Mouse (Mus musculus) forebrain, embryonic 15.5 days (tissue): ENCODE data around the gene Mtus2. TPM values are rescaled to one million over a fixed set of nuclear protein-coding genes. Genes with fewer than 3 reads are reported as not detected.

Source experiments
- ATAC-seq: fragments of 200-750 bp; cut with Nextera tagmentation; replicated peaks from 2 replicates; pipeline ENCODE4 v1.8.0; 2017; ENCODE audit warnings: mild to moderate bottlenecking, moderate TSS enrichment, moderate library complexity
- H3K27ac ChIP-seq: fragments of 300-500 bp; sonication (generic); replicated peaks from 2 replicates; pipeline ENCODE4 v1.5.1; 2015; ENCODE audit warnings: mild to moderate bottlenecking, inconsistent platforms
- H3K27me3 ChIP-seq: fragments of 300-500 bp; sonication (generic); 2 replicates; pipeline ENCODE4 v1.6.1; 2015; ENCODE audit warnings: inconsistent platforms
- H3K36me3 ChIP-seq: fragments of 300-500 bp; sonication (generic); 2 replicates; pipeline ENCODE4 v1.6.1; 2015; ENCODE audit warnings: mild to moderate bottlenecking, inconsistent platforms
- H3K4me1 ChIP-seq: fragments of 300-500 bp; sonication (generic); 2 replicates; pipeline ENCODE4 v1.6.1; 2015; ENCODE audit warnings: inconsistent platforms
- H3K4me2 ChIP-seq: fragments of 300-500 bp; sonication (generic); replicated peaks from 2 replicates; pipeline ENCODE4 v1.6.1; 2015; ENCODE audit warnings: mild to moderate bottlenecking, inconsistent platforms
- H3K4me3 ChIP-seq: fragments of 300-500 bp; sonication (generic); 2 replicates; pipeline ENCODE4 v1.5.1; 2015; ENCODE audit warnings: mild to moderate bottlenecking, inconsistent platforms
- H3K9ac ChIP-seq: fragments of 300-500 bp; sonication (generic); replicated peaks from 2 replicates; pipeline ENCODE4 v1.6.1; 2015; ENCODE audit warnings: mild to moderate bottlenecking, inconsistent platforms
- H3K9me3 ChIP-seq: fragments of 300-500 bp; sonication (generic); 2 replicates; pipeline ENCODE4 v1.6.1; 2016; ENCODE audit warnings: inconsistent platforms
- WGBS: fragments of 180-500 bp; shearing (Covaris S2); methylation state at CpG from one replicate; pipeline ENCODE4 v1.1.7; 2015; ENCODE audit warnings: mixed read lengths; 5-methylcytosine and 5-hydroxymethylcytosine counted together
- polyA plus RNA-seq: library from polyadenylated mRNA; unstranded; fragments of >200 nt; fragmentation: Nextera tagmentation; extraction: Ambion mirVana; gene quantifications from 2 replicates; pipeline ENCODE4 v1.2.1, GENCODE M21; 2015

Gene Mtus2
- polyA plus RNA-seq, 1 experiment from 2014 or later: 20.0 TPM

- no peaks in the 10 kb centered on the region for H3K36me3 ChIP-seq
- no peak overlapping the region for H3K4me2 ChIP-seq
- 0 out of 2 replicates have a peak, but pooled peaks have one; percentile 26 for ATAC-seq
- WGBS: 7% methylated on average over 2 of the region's 2 CpGs
- H3K27me3 ChIP-seq: no peaks in the 10 kb centered on the region
- no peaks in the 10 kb centered on the region for H3K9me3 ChIP-seq
- H3K4me3 ChIP-seq: no peak overlapping the region
- no peak overlapping the region for H3K9ac ChIP-seq
- no peaks in the 10 kb centered on the region for H3K4me1 ChIP-seq
- H3K27ac ChIP-seq: no peak overlapping the region
Observed at GRCm38 (mm10) chr5:148239757-148240156, 282.6 kb downstream of the Mtus2 start.

- no peaks in the 10 kb centered on the region for H3K36me3 ChIP-seq
- H3K4me1 ChIP-seq: no peaks in the 10 kb centered on the region
- peak; percentile 51 for ATAC-seq
- no peak overlapping the region for H3K4me3 ChIP-seq
- H3K9me3 ChIP-seq: no peaks in the 10 kb centered on the region
- H3K27ac ChIP-seq: no peak overlapping the region
- 9% methylated on average over 7 of the region's 7 CpGs for WGBS
- H3K4me2 ChIP-seq: no peak overlapping the region
- no peak overlapping the region for H3K9ac ChIP-seq
- no peaks in the 10 kb centered on the region for H3K27me3 ChIP-seq
Observed at GRCm38 (mm10) chr5:148241932-148242331, 284.8 kb downstream of the Mtus2 start.

- no peaks in the 10 kb centered on the region for H3K27me3 ChIP-seq
- no peak overlapping the region for H3K27ac ChIP-seq
- H3K4me2 ChIP-seq: no peak overlapping the region
- H3K36me3 ChIP-seq: no peaks in the 10 kb centered on the region
- 48% methylated on average over 1 of the region's 1 CpGs for WGBS
- ATAC-seq: no peak
- no peak overlapping the region for H3K4me3 ChIP-seq
- H3K9me3 ChIP-seq: no peaks in the 10 kb centered on the region
- no peaks in the 10 kb centered on the region for H3K4me1 ChIP-seq
- no peak overlapping the region for H3K9ac ChIP-seq
Observed at GRCm38 (mm10) chr5:148244471-148244870, 287.4 kb downstream of the Mtus2 start.

- Histone ChIP-seq H3K9ac (no peak overlapping the region), H3K4me2 (no peak overlapping the region), H3K36me3 (no peaks in the 10 kb centered on the region), H3K4me1 (no peaks in the 10 kb centered on the region), H3K4me3 (no peak overlapping the region), H3K27me3 (no peaks in the 10 kb centered on the region), H3K9me3 (no peaks in the 10 kb centered on the region), H3K27ac (no peak overlapping the region)
- 81% methylated on average over 2 of the region's 2 CpGs for WGBS
- ATAC-seq: no peak
Observed at GRCm38 (mm10) chr5:148245386-148245785, 288.3 kb downstream of the Mtus2 start.

GRCm38 (mm10) chr5:148248236-148248635 is 291.1 kb downstream of the Mtus2 start:
- Histone ChIP-seq H3K27me3 (no peaks in the 10 kb centered on the region), H3K27ac (no peak overlapping the region), H3K4me2 (no peak overlapping the region), H3K9me3 (no peaks in the 10 kb centered on the region), H3K4me3 (no peak overlapping the region), H3K4me1 (no peaks in the 10 kb centered on the region), H3K9ac (no peak overlapping the region), H3K36me3 (no peaks in the 10 kb centered on the region)
- ATAC-seq: no peak
- 35% methylated on average over 2 of the region's 2 CpGs for WGBS

- Histone ChIP-seq H3K27ac (no peak overlapping the region), H3K4me1 (no peaks in the 10 kb centered on the region), H3K27me3 (no peaks in the 10 kb centered on the region), H3K4me2 (no peak overlapping the region), H3K9ac (no peak overlapping the region), H3K9me3 (no peaks in the 10 kb centered on the region), H3K36me3 (no peaks in the 10 kb centered on the region), H3K4me3 (no peak overlapping the region)
- no peak for ATAC-seq
Observed at GRCm38 (mm10) chr5:148251847-148252246, 294.7 kb downstream of the Mtus2 start.

- no peak overlapping the region for H3K9ac ChIP-seq
- no peak for ATAC-seq
- no peak overlapping the region for H3K27ac ChIP-seq
- no peaks in the 10 kb centered on the region for H3K36me3 ChIP-seq
- no peak overlapping the region for H3K4me3 ChIP-seq
- H3K9me3 ChIP-seq: no peaks in the 10 kb centered on the region
- H3K4me2 ChIP-seq: no peak overlapping the region
- H3K27me3 ChIP-seq: no peaks in the 10 kb centered on the region
- peaks cover 5% of the 10 kb centered on the region for H3K4me1 ChIP-seq
- WGBS: 91% methylated on average over 7 of the region's 7 CpGs
Observed at GRCm38 (mm10) chr5:148262016-148262415, 304.9 kb downstream of the Mtus2 start.

GRCm38 (mm10) chr5:148264819-148265707 is 307.9 kb downstream of the Mtus2 start:
- Histone ChIP-seq H3K4me2 (peak overlapping the region; percentile 82), H3K9ac (peak overlapping the region; percentile 53), H3K4me1 (peaks cover 5% of the 10 kb centered on the region), H3K4me3 (peak overlapping the region; percentile 67), H3K27ac (peak overlapping the region; percentile 64), H3K36me3 (no peaks in the 10 kb centered on the region), H3K9me3 (no peaks in the 10 kb centered on the region), H3K27me3 (no peaks in the 10 kb centered on the region)
- under 1% methylated on average over 32 of the region's 32 CpGs for WGBS
- ATAC-seq: peak; percentile 82

- H3K36me3 ChIP-seq: no peaks in the 10 kb centered on the region
- no peak overlapping the region for H3K4me3 ChIP-seq
- H3K27ac ChIP-seq: no peak overlapping the region
- H3K4me1 ChIP-seq: peaks cover 5% of the 10 kb centered on the region
- no peak overlapping the region for H3K9ac ChIP-seq
- 66% methylated on average over 2 of the region's 2 CpGs for WGBS
- no peaks in the 10 kb centered on the region for H3K27me3 ChIP-seq
- ATAC-seq: no peak
- no peaks in the 10 kb centered on the region for H3K9me3 ChIP-seq
- H3K4me2 ChIP-seq: no peak overlapping the region
Observed at GRCm38 (mm10) chr5:148266841-148267240, 309.7 kb downstream of the Mtus2 start.

GRCm38 (mm10) chr5:148267446-148267845 is 310.3 kb downstream of the Mtus2 start:
- Histone ChIP-seq H3K27ac (no peak overlapping the region), H3K4me3 (no peak overlapping the region), H3K4me1 (peaks cover 5% of the 10 kb centered on the region), H3K9me3 (no peaks in the 10 kb centered on the region), H3K27me3 (no peaks in the 10 kb centered on the region), H3K36me3 (no peaks in the 10 kb centered on the region), H3K9ac (no peak overlapping the region), H3K4me2 (no peak overlapping the region)
- ATAC-seq: no peak
- WGBS: 65% methylated on average over 4 of the region's 4 CpGs

- Histone ChIP-seq H3K9me3 (no peaks in the 10 kb centered on the region), H3K9ac (no peak overlapping the region), H3K4me1 (no peaks in the 10 kb centered on the region), H3K4me3 (no peak overlapping the region), H3K4me2 (no peak overlapping the region), H3K36me3 (no peaks in the 10 kb centered on the region), H3K27me3 (no peaks in the 10 kb centered on the region), H3K27ac (no peak overlapping the region)
- 86% methylated on average over 6 of the region's 6 CpGs for WGBS
- no peak for ATAC-seq
Observed at GRCm38 (mm10) chr5:148272065-148272464, 314.9 kb downstream of the Mtus2 start.

GRCm38 (mm10) chr5:148272771-148273170 is 315.7 kb downstream of the Mtus2 start:
- H3K27me3 ChIP-seq: no peaks in the 10 kb centered on the region
- H3K9ac ChIP-seq: no peak overlapping the region
- 83% methylated on average over 6 of the region's 6 CpGs for WGBS
- H3K4me2 ChIP-seq: no peak overlapping the region
- no peak overlapping the region for H3K4me3 ChIP-seq
- H3K9me3 ChIP-seq: no peaks in the 10 kb centered on the region
- no peak for ATAC-seq
- no peak overlapping the region for H3K27ac ChIP-seq
- no peaks in the 10 kb centered on the region for H3K36me3 ChIP-seq
- no peaks in the 10 kb centered on the region for H3K4me1 ChIP-seq

GRCm38 (mm10) chr5:148278233-148278632 is 321.1 kb downstream of the Mtus2 start:
- H3K9me3 ChIP-seq: no peaks in the 10 kb centered on the region
- H3K4me3 ChIP-seq: no peak overlapping the region
- 82% methylated on average over 8 of the region's 8 CpGs for WGBS

More at GRCm38 (mm10) chr5:148278233-148278632, 321.1 kb downstream of the Mtus2 start:
- H3K36me3 ChIP-seq: no peaks in the 10 kb centered on the region
- H3K27ac ChIP-seq: no peak overlapping the region
- no peaks in the 10 kb centered on the region for H3K27me3 ChIP-seq
- H3K4me2 ChIP-seq: no peak overlapping the region
- no peaks in the 10 kb centered on the region for H3K4me1 ChIP-seq
- ATAC-seq: no peak
- no peak overlapping the region for H3K9ac ChIP-seq
